Mouse (Mus musculus): ENCODE results near the gene Atp1a1. TPM values are rescaled to one million over a fixed set of nuclear protein-coding genes. Genes with fewer than 3 reads are reported as not detected.

Atp1a1 gene
- polyA plus RNA-seq, 1 experiment from 2014 or later, result 115 TPM

DNA sequence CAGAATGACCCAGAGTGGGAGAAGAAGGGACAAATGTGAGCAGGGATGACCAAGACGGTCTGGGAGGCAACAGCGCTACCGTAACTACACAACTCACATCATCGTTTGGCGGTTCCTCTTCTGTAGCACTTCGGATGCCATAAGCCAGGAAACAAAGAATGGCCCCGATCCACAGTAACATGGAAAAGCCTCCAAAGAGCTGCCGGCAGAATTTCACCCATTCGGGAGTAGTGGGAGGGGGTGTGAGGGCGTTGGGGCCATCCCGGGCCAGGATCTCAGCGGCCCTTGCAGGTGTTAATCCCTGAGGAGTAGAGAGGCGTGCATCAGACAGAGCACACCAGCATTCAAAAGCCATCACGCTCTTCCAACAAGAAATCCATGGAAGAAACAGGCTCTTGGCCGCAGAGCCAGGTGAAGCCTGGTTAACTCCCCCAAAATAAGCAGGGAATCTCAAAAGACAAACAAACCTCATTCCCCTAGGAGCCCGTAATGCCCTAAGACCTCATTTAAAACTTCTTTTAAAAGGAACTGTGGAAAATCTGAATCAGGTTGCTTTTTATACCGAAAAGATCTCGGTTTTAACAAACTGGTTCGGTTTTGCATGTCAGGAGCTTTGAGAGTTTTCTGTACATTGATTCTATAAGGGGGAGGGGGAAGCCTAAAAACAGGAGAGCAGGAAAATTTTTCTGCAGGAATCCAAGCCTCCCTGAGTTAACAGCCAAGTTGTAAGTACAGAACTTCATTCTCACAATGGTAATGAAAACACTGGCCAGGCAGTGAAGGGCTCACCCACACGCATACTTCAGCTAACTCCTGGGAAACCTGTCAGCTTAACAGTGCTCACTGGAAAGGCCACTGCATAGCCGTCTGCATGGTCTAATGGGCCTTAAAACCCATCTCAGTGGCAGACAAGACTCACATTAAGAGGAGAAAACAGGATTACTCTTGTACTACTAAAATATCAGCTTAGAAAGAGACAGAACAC lies 11.9 kb downstream of the Atp1a1 start:
- WGBS, result 87% methylated on average over 21 of the region's 21 CpGs
- no peak for DNase-seq (ENCODE audit: low spot score)
- no peak overlapping the region for H3K9ac ChIP-seq (ENCODE audit: low read length)
- no peaks in the 10 kb centered on the region for H3K9me3 ChIP-seq (ENCODE audit: control insufficient read depth, low read length)
- H3K27ac ChIP-seq (ENCODE audit: low read depth, low read length), result no peak overlapping the region
- H3K36me3 ChIP-seq (ENCODE audit: control insufficient read depth, insufficient read depth, low read length), result peaks cover 28% of the 10 kb centered on the region
- H3K27me3 ChIP-seq (ENCODE audit: control insufficient read depth, insufficient read depth, low read length), result no peaks in the 10 kb centered on the region
- H3K4me2 ChIP-seq (ENCODE audit: low read depth), result no peak overlapping the region
- no peak for ATAC-seq (ENCODE audit: insufficient read depth, low FRiP score, low TSS enrichment)
- 0 out of 2 replicates have a peak, but pooled peaks cover 5% of the 10 kb centered on the region for H3K4me1 ChIP-seq (ENCODE audit: control insufficient read depth, insufficient read depth, low read length)
- no peak overlapping the region for H3K4me3 ChIP-seq (ENCODE audit: low read depth, low read length)

GRCm38 (mm10) chr3:101590380-101590779 lies 14.1 kb downstream of the Atp1a1 start:
- Histone ChIP-seq H3K27me3 (ENCODE audit: control insufficient read depth, insufficient read depth, low read length) (no peaks in the 10 kb centered on the region), H3K9ac (ENCODE audit: low read length) (no peak overlapping the region), H3K4me3 (ENCODE audit: low read depth, low read length) (no peak overlapping the region), H3K27ac (ENCODE audit: low read depth, low read length) (no peak overlapping the region), H3K4me1 (ENCODE audit: control insufficient read depth, insufficient read depth, low read length) (no peaks in the 10 kb centered on the region), H3K9me3 (ENCODE audit: control insufficient read depth, low read length) (no peaks in the 10 kb centered on the region), H3K36me3 (ENCODE audit: control insufficient read depth, insufficient read depth, low read length) (peaks cover 30% of the 10 kb centered on the region), H3K4me2 (ENCODE audit: low read depth) (no peak overlapping the region)
- 95% methylated on average over 16 of the region's 16 CpGs for WGBS
- DNase-seq (ENCODE audit: low spot score) (no peak), ATAC-seq (ENCODE audit: insufficient read depth, low FRiP score, low TSS enrichment) (no peak)

DNA sequence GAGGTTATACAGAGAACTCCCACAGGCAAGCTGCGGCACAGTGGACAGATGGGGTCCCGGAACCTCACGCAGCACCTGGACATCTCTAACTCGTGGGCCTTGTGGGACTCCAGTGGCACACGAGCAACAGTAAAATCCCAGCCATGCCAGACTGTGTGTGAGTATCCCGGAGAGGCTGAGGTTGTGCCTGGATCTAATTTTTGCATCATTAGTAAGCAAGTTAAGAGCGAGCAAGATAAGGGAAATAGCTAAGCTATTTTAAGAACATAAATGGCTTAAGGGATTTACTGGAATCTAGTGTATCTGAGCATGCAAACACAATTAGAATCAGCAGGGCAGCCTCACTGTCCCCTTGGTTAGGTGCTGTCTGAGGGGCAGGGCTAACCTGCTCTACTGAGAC lies 16.2 kb downstream of the Atp1a1 start:
- ATAC-seq (ENCODE audit: insufficient read depth, low FRiP score, low TSS enrichment) (no peak), DNase-seq (ENCODE audit: low spot score) (no peak)
- no peak overlapping the region for H3K9ac ChIP-seq (ENCODE audit: low read length)
- no peak overlapping the region for H3K27ac ChIP-seq (ENCODE audit: low read depth, low read length)
- peaks cover 41% of the 10 kb centered on the region for H3K36me3 ChIP-seq (ENCODE audit: control insufficient read depth, insufficient read depth, low read length)
- H3K9me3 ChIP-seq (ENCODE audit: control insufficient read depth, low read length), result no peaks in the 10 kb centered on the region
- H3K27me3 ChIP-seq (ENCODE audit: control insufficient read depth, insufficient read depth, low read length), result no peaks in the 10 kb centered on the region
- no peak overlapping the region for H3K4me3 ChIP-seq (ENCODE audit: low read depth, low read length)
- no peaks in the 10 kb centered on the region for H3K4me1 ChIP-seq (ENCODE audit: control insufficient read depth, insufficient read depth, low read length)
- WGBS, result 95% methylated on average over 7 of the region's 7 CpGs
- H3K4me2 ChIP-seq (ENCODE audit: low read depth), result no peak overlapping the region

GRCm38 (mm10) chr3:101586794-101587193 lies 17.7 kb downstream of the Atp1a1 start:
- Histone ChIP-seq H3K9me3 (ENCODE audit: control insufficient read depth, low read length) (no peaks in the 10 kb centered on the region), H3K4me1 (ENCODE audit: control insufficient read depth, insufficient read depth, low read length) (no peaks in the 10 kb centered on the region), H3K9ac (ENCODE audit: low read length) (no peak overlapping the region), H3K4me2 (ENCODE audit: low read depth) (no peak overlapping the region), H3K27me3 (ENCODE audit: control insufficient read depth, insufficient read depth, low read length) (no peaks in the 10 kb centered on the region), H3K4me3 (ENCODE audit: low read depth, low read length) (no peak overlapping the region), H3K36me3 (ENCODE audit: control insufficient read depth, insufficient read depth, low read length) (peaks cover 50% of the 10 kb centered on the region), H3K27ac (ENCODE audit: low read depth, low read length) (no peak overlapping the region)
- no peak for DNase-seq (ENCODE audit: low spot score)
- WGBS, result 94% methylated on average over 12 of the region's 12 CpGs
- ATAC-seq (ENCODE audit: insufficient read depth, low FRiP score, low TSS enrichment), result no peak

GRCm38 (mm10) chr3:101578072-101578471 lies 26.4 kb downstream of the Atp1a1 start:
- 94% methylated on average over 3 of the region's 3 CpGs for WGBS
- Histone ChIP-seq H3K4me1 (ENCODE audit: control insufficient read depth, insufficient read depth, low read length) (no peaks in the 10 kb centered on the region; the same call in 1 of the 2 replicates), H3K36me3 (ENCODE audit: control insufficient read depth, insufficient read depth, low read length) (peaks cover 42% of the 10 kb centered on the region), H3K9me3 (ENCODE audit: control insufficient read depth, low read length) (no peaks in the 10 kb centered on the region), H3K4me2 (ENCODE audit: low read depth) (no peak overlapping the region), H3K27me3 (ENCODE audit: control insufficient read depth, insufficient read depth, low read length) (no peaks in the 10 kb centered on the region), H3K27ac (ENCODE audit: low read depth, low read length) (no peak overlapping the region), H3K4me3 (ENCODE audit: low read depth, low read length) (no peak overlapping the region), H3K9ac (ENCODE audit: low read length) (no peak overlapping the region)
- DNase-seq (ENCODE audit: low spot score), result no peak
- no peak for ATAC-seq (ENCODE audit: insufficient read depth, low FRiP score, low TSS enrichment)

DNA sequence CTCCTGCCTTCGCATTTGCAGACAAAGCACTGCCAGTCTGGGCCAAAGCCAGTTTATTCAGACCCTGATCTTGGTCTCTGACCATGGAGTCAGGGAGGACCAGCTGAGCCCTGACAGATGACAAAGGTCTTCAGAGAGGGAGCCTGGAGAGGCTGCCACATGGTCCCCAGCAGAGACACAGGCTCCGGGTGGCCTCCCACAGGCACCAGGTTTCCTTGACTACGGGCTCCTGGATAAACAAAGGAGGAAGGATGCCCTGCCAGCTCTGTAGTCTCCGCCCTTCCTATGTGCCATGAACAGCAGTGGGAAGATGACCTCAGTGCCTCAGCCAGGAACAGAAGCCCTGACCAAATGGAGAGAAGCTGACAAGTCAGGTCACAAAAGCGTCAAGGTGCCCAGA lies 27.1 kb downstream of the Atp1a1 start:
- Histone ChIP-seq H3K27ac (ENCODE audit: low read depth, low read length) (0 out of 2 replicates have a peak overlapping the region, but pooled peaks have one; percentile 23), H3K36me3 (ENCODE audit: control insufficient read depth, insufficient read depth, low read length) (peaks cover 35% of the 10 kb centered on the region), H3K27me3 (ENCODE audit: control insufficient read depth, insufficient read depth, low read length) (no peaks in the 10 kb centered on the region), H3K9me3 (ENCODE audit: control insufficient read depth, low read length) (no peaks in the 10 kb centered on the region), H3K4me3 (ENCODE audit: low read depth, low read length) (no peak overlapping the region), H3K4me1 (ENCODE audit: control insufficient read depth, insufficient read depth, low read length) (peaks cover 1% of the 10 kb centered on the region), H3K4me2 (ENCODE audit: low read depth) (no peak overlapping the region), H3K9ac (ENCODE audit: low read length) (no peak overlapping the region)
- DNase-seq (ENCODE audit: low spot score), result no peak
- 50% methylated on average over 5 of the region's 5 CpGs for WGBS
- ATAC-seq (ENCODE audit: insufficient read depth, low FRiP score, low TSS enrichment), result 0 out of 2 replicates have a peak, but pooled peaks have one; percentile 27

GRCm38 (mm10) chr3:101575527-101576085 lies 28.9 kb downstream of the Atp1a1 start:
- Histone ChIP-seq H3K27ac (ENCODE audit: low read depth, low read length) (no peak overlapping the region), H3K4me2 (ENCODE audit: low read depth) (no peak overlapping the region), H3K9me3 (ENCODE audit: control insufficient read depth, low read length) (no peaks in the 10 kb centered on the region), H3K4me1 (ENCODE audit: control insufficient read depth, insufficient read depth, low read length) (peaks cover 3% of the 10 kb centered on the region), H3K27me3 (ENCODE audit: control insufficient read depth, insufficient read depth, low read length) (no peaks in the 10 kb centered on the region), H3K9ac (ENCODE audit: low read length) (no peak overlapping the region), H3K4me3 (ENCODE audit: low read depth, low read length) (no peak overlapping the region), H3K36me3 (ENCODE audit: control insufficient read depth, insufficient read depth, low read length) (peaks cover 25% of the 10 kb centered on the region)
- ATAC-seq (ENCODE audit: insufficient read depth, low FRiP score, low TSS enrichment), result no peak
- 77% methylated on average over 9 of the region's 9 CpGs for WGBS
- no peak for DNase-seq (ENCODE audit: low spot score)

DNA sequence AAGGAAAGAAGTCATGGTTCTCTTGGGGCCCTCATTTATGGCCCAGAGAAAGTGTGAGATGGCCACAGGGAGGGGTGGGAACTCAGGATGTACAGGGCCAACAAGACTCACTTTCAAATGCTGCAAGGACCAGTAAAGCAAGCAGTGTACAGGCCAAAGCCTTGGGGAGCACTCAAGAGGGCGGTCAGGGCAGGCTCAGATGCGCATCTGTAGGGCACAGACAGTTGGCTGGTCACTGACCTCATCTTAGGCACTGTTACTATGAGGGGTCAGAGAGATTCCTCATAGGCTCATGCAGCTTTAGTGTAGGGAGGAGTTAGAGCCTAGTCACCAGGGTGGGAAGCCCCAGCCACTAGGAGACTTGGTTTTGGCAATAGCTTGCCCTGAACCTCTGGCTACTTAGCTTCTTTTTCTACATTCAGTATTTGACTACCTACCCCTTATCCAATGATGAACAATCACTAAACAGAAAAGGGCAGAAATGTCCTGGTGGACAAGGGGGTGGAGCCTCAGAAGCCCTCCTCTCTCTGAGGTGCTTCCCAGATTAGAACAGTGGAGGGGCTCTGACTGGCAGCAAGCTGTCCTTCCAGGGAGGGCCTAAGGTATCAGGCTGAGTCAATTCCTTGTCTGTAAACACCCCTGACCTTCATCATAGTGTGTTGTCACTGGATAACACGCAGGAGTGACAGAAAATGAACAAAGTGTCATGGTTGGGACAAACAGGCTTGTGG lies 29.9 kb downstream of the Atp1a1 start:
- H3K4me2 ChIP-seq (ENCODE audit: low read depth), result no peak overlapping the region
- DNase-seq (ENCODE audit: low spot score) (no peak), ATAC-seq (ENCODE audit: insufficient read depth, low FRiP score, low TSS enrichment) (no peak)
- WGBS, result 59% methylated on average over 3 of the region's 3 CpGs
- no peak overlapping the region for H3K9ac ChIP-seq (ENCODE audit: low read length)
- no peaks in the 10 kb centered on the region for H3K9me3 ChIP-seq (ENCODE audit: control insufficient read depth, low read length)
- peaks cover 18% of the 10 kb centered on the region for H3K36me3 ChIP-seq (ENCODE audit: control insufficient read depth, insufficient read depth, low read length)
- H3K4me3 ChIP-seq (ENCODE audit: low read depth, low read length), result no peak overlapping the region
- peaks cover 3% of the 10 kb centered on the region for H3K4me1 ChIP-seq (ENCODE audit: control insufficient read depth, insufficient read depth, low read length)
- no peaks in the 10 kb centered on the region for H3K27me3 ChIP-seq (ENCODE audit: control insufficient read depth, insufficient read depth, low read length)
- H3K27ac ChIP-seq (ENCODE audit: low read depth, low read length), result no peak overlapping the region
